Mouse (Mus musculus) urinary bladder, adult 2 months (tissue): ENCODE data around the gene Mapk14. TPM values are rescaled to one million over a fixed set of nuclear protein-coding genes. Genes with fewer than 3 reads are reported as not detected.

Source experiments
- DNase-seq: peaks from one replicate; pipeline ENCODE4 v3.0.0; 2022; ENCODE audit warnings: low spot score
- polyA plus RNA-seq: library from polyadenylated mRNA; depleted of rRNA; stranded (reverse); fragments of >200 nt; gene quantifications from 2 replicates; pipeline ENCODE4 v1.2.3, GENCODE M21; 2012; rRNA removed

Gene Mapk14
- 97.4 and 97.7 TPM in 2 replicates for polyA plus RNA-seq

DNA sequence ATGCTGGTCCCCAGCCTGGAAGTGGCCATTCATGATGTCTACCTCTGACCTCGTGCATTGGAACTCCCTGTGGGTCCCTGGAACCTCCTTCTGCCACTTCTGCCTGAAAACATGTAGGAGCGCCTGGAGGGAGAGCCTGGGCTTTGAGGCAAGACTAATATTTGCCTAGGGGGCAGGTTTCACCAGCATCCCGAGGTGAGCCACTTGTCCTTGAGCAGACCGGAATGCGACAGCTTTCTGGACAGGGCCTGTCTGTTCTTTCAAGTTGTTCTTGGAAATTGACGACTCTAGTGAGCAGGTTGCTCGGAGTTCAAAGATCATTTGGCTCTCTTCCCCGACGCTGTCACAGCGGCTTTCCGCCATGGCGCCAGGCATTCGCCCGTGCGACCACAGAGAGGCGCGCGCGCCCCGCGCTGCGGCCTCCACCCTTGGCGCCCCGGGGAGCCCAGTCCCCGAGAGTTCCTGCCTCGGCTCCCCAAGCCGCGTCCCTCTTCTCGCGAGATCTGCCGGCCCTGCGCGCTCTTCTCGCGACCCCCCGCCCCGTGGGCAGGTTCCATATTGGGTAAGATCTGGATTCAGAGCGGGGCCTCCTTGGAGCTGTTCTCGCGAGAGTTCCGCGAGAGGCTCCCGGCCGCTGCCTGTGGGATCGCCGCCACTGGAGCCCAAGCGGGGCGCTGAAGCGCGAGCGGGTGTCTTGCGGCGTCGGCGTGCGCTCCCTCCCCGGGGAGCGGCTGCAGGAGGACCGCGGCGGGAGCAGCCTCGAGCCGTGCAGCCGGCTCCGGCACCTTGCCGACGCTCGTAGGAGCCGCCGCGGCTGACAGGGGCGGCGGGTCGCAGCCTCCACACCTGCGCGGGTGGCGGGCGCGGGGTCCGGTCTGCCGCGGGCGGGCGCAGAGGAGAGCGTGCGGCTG is at the start of gene Mapk14:
TSS of gene Mapk14 (plus strand) at position 554 of the 911 bp plus-strand sequence.
- peak; percentile 98 for DNase-seq

DNA sequence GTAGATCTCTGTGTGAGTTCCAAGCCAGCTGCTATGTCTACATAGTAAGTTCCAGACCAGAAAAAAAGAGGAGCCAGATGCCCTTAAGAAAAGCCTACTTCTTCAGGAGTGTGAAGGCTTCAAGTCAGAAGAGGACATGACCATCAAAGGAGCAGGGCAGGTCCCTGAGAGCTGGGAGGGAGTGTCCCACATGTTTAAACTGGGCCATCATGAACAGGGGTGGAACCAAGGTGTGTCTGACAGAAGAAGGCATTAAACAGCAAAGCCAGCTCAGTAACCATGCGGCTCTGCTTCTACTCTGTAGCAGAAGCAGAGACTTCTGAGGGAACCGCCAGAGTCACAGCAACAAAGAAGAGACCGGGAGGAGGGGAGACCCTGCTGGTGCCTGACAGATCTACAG is 47.4 kb upstream of the Mapk14 start:
- no peak for DNase-seq

DNA sequence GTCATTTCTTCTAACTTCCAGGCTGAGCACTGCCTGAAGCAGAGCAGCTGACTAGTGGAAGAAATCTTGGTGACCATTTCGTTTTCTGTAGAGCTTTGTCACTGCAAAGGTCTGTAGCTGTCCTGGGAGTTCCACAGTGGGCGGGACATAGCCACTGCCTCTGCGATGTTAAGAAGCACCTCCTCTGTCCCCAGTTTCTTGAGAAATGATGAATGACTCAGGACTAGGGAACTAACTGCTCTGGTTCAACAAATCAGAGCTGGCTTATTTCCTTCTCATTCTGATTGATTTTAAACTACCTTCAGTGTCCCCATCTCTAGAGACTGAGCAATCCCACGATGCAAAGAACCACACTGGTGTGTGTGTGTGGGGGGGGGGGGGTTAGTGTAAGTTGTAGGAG is 47.0 kb upstream of the Mapk14 start:
- DNase-seq, result no peak

DNA sequence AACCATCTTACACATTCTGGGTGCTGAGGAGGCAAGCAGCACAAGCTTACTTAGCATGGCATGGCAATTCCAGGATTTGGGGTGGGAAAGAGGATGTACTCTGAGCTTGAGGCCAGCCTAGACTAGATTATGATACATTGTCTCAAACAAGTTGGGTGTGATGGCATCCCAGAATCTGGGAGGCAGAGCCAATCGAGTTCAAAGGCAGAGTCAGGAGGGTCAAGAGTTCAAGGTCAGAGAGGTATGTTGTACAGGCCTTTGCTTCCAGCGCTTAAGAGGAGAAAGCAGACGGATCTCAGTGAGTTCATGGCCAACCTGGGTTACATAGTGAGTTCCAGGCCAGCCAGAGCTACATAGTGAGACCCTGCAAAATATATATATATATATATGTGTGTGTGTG is 44.9 kb upstream of the Mapk14 start:
- no peak for DNase-seq

DNA sequence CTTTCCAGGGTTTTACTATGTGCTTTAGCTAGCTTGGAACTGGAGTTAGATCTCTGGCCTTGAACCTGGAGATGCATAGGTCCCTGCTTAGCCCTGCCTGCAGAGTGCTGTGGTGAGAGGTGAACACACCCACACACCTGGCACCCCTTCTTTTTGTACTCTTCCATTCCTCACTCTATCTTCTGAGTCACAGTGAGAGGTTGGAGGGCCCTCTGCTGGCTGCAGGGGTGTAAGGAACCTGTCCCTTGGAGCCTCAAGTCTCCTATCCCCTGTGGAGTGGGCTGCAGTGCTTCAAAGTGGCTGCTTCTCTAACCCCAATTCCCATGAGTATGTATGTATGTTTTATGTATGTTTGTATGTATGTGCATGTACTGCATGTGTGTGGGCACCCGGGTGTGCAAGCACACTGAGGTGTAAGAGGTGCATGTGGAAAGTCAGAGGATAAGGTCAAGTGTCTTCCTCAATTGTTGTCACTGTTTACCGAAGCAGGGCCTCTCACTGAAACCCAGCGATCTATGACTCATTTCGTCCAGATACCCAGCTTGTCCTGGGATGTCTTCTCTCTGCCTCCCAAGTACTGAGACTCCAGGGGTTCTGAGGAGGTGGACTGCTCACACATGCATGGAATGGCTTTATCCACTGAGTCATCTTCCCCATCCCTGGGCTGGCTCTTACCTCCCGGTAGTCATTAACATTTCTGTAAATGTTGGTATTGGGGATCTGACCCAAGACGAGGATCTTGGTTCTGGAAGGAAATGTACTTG is 42.3 kb upstream of the Mapk14 start:
- no peak for DNase-seq

DNA sequence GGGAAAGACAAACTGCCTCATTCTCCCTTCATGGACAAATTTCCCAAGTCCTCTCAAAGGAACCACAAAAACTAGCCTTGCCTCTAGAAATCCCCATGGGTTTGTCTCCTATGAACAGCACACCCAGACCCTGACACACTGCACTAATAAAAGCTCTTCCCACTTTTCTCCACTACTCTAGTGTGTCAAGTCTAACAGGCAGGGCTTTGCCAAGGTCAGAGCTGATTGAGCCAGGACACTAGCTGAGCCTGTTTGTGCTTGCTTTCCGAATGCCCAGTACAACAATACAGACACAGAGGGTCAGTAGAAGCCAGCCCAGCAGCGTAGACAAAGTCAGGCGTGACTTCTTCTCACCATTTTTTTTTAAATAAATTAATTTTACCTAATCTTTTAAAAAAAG is 40.9 kb upstream of the Mapk14 start:
- DNase-seq, result no peak

DNA sequence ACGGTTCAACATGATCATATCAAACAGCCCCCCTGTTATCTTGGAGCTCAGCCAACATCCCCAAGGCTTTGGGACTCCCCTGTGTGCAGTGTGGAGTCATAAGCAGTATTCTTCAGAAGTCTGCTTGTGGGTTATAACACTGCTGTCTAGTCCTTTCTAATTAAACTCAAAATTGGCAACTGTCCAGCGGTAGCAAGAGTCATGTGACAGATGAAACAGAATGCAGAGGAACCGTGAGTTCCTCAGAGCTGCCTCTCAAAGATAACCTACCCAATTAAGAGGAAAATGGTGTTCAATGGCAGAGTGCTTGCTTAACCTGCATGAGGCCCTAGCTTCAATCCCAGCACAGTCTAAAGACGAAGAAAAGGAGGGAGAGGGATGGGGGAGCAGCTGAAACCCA is 33.2 kb upstream of the Mapk14 start:
- DNase-seq, result no peak

DNA sequence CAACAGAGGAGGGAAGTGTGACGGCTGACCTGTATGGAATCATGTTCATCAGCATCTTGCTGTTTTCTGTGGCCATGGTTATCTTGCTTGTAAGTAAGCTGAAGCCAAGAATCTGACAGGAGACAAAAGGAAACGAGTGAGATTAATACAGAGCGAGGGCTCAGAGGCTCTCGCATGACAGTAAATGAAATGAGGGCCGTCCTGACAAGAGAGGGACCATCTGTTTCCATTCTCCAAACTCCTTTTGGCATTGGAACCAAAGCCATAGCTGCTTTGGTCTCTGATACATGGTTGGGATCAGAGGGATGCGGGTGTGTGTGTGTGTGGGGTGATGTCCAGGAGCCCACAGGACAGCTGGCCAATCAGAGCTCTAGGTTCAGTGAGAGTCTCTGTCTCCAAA is 31.6 kb upstream of the Mapk14 start:
- DNase-seq, result no peak

DNA sequence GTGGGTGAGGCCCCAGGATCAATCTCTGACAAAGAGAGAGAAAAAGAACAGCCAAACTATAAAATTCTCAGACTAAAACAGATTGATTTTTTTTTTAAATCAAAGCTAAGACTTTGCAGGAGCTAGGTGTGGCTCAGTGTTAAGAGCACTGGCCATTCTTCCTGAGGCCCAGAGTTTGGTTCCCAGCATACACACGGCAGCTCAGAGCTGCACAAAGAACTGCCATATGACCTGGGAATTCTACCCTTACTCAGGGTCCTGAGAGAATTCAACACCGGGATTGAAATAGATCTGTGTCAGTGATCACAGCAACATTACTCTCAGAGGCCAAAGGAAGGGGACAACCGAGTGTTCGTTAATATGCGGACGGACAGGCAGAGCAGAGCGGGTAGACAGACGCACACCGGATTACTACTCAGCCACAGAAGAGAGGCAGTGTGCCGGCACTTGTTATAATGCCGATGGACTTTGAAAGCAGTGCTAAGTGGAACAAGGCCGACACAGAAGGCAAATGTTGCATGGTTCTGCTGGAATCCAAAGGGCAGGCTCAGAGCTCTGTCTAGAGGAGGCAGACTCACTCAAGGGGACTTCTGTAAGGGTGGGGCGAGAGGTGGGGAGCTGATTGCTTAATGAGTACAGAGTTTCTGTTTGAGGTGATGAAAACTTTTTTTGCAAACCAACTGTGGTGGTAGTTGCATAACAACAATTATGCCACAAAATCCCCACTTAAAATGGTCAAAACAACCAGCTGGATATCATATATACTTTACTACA is 8.6 kb upstream of the Mapk14 start:
- no peak for DNase-seq

DNA sequence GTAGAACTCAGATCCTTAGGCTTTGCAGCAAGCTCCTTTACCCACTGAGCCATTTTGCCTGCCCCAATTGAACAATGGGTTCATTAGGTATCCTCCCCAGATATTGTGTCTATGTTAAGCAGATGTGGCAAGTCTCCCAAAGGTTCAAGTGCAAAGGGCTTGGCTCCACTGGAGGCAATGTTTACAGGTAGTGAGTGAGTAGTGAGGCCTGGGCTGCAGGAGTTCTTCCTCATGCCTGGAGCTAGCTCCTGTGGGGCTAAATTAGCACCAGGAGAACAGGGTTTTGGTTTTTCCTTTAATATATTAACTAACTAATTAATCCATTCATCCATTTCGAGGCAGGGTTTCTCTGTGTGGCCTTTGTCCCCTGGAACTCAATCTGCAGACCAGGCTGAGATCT is 7.5 kb upstream of the Mapk14 start:
- DNase-seq, result no peak

DNA sequence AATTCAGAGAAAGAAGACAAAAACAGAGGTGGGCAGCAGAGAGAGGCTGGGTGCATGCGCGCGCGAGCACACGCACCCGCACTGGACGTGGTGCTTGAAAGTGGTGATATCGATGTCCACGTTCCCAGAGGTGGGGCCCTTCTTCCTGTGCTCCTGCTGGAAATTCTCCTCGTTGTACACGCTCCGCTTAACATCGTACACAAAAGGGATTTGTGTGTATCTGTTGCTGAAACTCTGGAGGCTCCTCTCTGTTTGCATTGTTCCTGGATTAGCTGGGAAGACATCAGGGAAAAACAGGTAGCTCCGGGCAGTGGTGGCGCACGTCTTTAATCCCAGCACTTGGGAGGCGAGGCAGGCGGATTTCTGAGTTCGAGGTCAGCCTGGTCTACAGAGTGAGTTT is 6.5 kb upstream of the Mapk14 start:
- no peak for DNase-seq

DNA sequence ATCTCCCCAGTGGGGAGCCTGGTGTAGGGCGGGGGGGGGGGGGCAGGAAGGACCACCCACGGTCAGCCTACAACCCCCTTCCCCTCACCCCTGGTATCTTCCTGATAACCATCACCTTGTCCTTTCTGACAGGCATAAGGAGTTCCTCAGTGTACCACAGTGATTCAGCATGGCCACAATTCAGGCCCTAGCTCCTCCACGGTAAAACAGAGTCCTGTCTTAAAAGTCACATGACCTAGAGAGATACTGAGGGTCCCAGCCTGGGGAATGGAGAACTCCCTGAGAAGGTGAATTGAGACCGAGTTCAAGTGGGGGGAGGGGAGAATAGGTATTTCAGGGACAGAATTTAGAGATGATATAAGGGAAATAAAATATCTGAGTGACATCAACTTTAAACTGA is 3.8 kb upstream of the Mapk14 start:
- no peak for DNase-seq

DNA sequence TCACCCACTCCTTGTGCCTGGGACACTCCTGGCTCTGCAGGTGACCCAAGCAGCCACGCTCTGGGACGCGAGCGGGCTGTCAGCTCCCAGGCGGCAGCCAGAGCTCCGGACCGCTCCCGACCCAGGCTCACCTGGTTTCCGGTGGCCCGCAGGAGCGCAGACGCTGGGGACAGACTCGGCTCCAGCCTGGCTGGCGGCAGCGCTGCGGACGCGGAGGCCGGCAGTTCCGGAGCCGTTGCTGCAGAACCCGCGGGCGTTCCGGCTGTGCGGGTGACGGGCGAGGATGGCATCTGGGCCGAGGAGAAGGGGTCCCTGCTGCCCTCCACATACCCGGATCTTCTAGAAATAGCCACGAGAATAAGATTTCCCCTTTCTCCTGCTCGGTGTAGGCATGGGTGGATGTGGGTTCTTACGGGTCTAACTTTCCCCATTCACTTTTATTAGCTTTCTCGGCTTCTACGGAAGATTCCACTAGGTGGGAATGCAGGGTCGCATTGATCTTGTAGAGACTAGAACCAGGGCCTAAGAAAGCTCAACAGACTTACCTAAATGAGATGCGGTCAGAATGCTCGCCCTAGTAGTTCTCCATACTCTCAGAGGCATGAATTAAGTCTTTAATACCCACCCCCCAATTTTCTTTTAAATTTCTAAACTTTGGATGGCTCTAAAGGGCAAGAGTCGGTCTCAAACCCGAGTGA is 1.4 kb upstream of the Mapk14 start, which contains the start of gene Slc26a8:
TSS of gene Slc26a8 (minus strand) at position 648 of the 698 bp plus-strand sequence.
- DNase-seq, result peak; percentile 48

DNA sequence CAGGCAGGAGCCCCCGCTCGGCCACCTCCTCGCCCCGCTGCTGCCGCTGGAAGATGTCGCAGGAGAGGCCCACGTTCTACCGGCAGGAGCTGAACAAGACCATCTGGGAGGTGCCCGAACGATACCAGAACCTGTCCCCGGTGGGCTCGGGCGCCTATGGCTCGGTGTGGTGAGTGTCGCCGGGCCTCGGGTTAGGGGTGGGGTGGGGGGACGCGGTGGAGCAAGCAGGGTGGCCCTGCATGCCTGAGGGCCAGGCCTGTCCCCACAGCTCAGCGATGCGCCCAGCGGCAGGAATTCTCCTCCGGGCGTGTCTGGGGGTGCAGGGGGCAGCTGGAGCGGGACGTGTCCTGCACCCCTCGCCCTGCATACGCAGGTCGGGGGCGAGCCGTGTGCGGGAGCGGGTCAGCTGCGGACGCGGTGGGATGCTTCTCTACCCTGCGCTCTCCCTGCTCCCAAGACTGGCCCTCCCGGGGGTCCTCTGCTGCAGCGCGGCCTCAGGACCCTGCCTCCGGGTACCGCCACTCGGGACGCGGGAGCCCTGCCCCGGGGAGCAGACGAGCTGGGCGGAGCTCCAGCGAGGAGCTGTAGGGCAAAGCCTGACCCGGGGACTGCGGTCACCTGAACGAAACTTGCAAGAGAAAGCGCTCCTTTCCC is 685 bp downstream of the Mapk14 start:
- peak; percentile 54 for DNase-seq

DNA sequence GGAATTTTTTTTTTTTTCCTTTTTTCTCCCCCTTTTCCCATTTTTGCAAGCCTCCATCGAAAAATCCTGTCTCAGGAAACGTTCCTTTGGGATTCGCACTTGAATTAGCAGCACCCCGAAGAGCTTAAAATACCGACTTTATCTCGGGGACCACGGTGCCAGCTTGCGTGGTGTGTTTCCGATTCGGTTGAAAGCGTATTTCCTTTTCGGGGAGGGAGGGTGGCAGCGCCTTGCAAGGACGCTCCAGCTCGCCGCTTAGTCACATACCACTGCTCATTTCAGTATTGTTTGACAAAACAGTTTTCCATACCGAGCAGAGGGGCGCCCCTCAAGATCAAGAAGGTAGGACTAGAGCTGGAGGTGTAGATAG is 1.2 kb downstream of the Mapk14 start:
- DNase-seq, result peak; percentile 33

DNA sequence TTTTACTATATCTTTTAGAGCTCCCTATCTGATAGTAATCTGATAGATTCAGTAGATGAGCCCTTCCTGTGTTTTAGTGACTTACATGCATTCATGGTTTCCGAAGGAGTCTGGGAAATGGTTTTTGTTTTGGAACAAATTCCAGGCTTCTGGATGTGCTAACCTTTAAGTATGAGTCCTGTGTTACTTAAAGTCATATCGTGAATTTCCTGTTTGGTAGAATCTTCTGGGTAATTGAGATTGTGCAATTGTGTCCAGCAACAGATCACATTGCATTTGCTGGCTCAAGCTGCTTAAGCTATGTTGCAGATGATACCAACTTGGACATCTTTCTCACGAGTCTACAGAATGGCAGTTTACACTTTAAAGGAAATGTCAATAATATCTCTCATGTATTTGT is 2.0 kb downstream of the Mapk14 start:
- DNase-seq, result no peak

DNA sequence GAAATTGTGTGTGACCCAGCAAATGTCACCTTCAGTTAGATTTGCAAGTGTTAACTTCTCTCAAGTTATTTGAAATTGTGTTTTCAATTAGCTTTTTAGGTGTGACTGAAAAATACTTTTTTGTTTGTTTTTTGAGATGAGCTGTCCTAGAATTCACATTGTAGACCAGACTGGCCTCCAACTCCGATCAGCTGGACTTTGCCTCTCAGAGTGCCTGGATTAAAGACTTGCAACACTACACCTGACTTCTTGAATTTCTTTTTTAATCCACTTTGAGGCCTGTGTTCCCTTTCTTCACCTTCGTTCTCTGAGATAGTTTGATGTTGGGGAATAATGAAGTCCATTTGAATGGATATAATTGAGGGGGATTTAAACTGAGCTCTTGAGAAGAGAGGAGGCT is 2.9 kb downstream of the Mapk14 start:
- no peak for DNase-seq

DNA sequence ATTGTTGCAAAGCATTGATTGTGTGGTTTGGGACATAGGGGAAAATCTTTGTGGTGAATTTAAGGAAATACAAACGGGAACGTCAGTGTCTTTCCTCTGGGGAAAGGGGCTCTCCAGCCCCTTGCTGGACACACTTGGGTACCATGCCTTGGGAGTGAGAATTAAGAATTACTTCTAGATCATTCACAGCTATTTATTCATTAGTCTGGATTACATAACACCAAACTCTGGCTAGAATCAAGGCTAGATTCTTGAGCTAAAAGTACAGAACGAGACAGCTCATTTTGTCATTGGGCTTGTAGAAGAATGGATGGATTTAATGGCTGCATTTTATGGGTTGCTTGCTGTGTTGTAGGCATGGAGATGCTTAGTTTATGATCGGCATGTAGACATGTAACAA is 3.7 kb downstream of the Mapk14 start:
- DNase-seq, result no peak

DNA sequence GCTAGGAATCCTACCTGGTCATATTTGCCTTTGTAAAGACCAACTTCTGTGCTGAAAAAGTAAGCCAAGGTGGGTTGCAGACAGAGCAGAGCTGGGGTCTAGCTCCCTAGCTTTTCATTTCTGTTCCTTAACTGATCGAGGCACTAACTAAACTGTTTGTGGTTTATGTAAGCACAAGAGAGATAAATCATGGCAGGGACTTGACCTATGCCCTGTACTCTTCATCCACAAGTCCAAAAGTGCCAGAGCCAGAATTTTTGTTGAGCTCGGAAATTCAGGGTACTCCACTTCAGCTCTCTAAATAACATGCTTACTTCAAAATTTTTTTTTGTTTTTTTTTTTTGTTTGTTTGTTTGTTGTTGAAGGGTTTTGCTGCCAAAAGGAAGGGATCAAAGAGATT is 5.5 kb downstream of the Mapk14 start:
- no peak for DNase-seq

DNA sequence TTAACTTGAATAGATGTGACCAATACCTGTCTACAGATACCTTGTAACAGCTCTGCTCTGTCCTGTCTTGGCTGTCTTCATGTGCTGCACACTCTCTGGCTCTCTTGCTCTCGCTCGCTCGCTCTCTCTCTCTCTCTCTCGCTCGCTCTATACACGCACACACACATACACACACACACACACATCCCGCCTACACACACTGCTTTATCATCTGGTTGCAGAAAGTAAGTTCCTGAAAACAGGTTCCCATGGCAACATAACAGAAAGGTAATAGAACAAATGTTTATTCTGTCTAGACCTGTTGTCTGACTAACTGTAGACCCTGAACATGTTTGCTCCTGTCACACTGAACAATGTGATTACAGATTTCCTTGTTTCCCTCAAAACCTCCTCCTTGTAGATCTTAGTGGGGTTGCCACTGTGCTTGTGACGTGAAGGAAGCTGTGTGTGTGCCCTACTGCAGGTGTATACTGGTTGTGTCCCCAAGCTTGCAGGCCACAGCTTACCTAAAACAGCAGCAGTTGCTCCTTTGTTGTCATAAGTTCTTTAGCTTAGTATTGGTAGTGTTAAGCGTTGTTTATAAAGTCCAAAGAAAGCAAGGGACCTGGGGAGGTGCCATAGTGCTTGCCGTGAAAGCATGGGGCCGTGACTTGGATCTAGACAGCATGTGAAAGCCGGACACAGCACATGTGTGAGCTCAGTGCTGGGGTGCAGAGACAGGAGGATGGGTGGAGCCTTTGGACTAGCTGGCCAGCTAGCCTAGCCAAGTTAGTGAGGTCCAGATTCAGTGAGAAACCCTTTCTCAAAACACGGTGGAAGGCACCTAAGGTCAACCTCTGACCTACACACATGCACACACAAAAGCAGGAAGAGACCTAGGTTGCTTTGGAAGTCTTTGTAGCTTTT is 6.4 kb downstream of the Mapk14 start:
- DNase-seq, result no peak
